ENCODE assay signal across 24 mouse cellular contexts in the genomic region with DNA sequence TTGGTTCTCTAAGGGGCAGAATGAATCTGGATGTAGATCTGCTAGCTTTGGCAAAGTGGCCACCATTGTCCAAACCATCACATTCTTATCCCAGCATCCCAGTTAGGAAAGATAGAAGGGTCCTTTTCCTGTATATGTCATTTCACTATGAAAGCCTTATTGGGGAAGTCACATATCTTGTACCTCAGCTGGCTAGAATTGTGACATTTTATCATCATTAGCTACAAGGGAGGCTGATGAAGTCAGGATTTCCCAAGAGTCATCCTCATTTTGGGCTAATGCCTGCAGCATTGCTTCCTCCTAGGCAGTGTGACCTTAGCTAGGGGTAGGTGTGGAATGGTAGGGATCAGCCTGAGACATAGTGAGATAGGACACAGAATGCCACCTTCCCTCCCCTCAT. TPM values are rescaled to one million over a fixed set of nuclear protein-coding genes. Genes with fewer than 3 reads are reported as not detected.
DNase-seq lines count a peak whose midpoint lies in the region; ATAC-seq and TF ChIP-seq lines count a peak whose summit lies in the region.
"Had no signal": no experiment of that assay in that cellular context is flagged by ENCODE, and none has a peak within 500 bp of the region (broad histone marks: within the 10 kb centered on the region; RNA-seq: fewer than 3 reads in every experiment).

No protein-coding gene starts in this region.

- no peak for TF ChIP-seq CTCF in kidney, adult 2 months (conservative IDR thresholded peaks at IDR 0.05; ENCODE audit: insufficient read depth, insufficient read length, low read depth, low read length)

- no peak overlapping the region for H3K27ac ChIP-seq in kidney, adult 2 months (ENCODE audit: insufficient read depth, low read depth, low read length)
- H3K27ac ChIP-seq: embryonic facial prominence, embryonic 13.5 days; embryonic facial prominence, embryonic 15.5 days; forebrain, embryonic 10.5 days; forebrain, embryonic 12.5 days had no signal

- peaks cover 86% of the 10 kb centered on the region for H3K36me3 ChIP-seq in megakaryocyte, embryonic 14.5 days (replicated peaks; ENCODE audit: low read length)
- no peaks in the 10 kb centered on the region for H3K36me3 ChIP-seq in kidney, adult 2 months (ENCODE audit: control insufficient read depth, insufficient read depth, low read length)

- peaks cover 52% of the 10 kb centered on the region for H3K27me3 ChIP-seq in megakaryocyte, embryonic 14.5 days (replicated peaks)
- H3K27me3 ChIP-seq in kidney, adult 2 months (replicated peaks; ENCODE audit: control insufficient read depth, insufficient read depth, low read length), result no peaks in the 10 kb centered on the region
- H3K27me3 ChIP-seq: embryonic facial prominence, embryonic 13.5 days; embryonic facial prominence, embryonic 15.5 days; forebrain, embryonic 12.5 days; Patski had no signal

- H3K4me1 ChIP-seq in megakaryocyte, embryonic 14.5 days, result peaks cover 43% of the 10 kb centered on the region
- H3K4me1 ChIP-seq in kidney, adult 2 months (ENCODE audit: control insufficient read depth, insufficient read depth, low read length), result no peaks in the 10 kb centered on the region
- H3K4me1 ChIP-seq: embryonic facial prominence, embryonic 13.5 days; embryonic facial prominence, embryonic 15.5 days; forebrain, embryonic 10.5 days; forebrain, embryonic 12.5 days had no signal

- no peaks in the 10 kb centered on the region for H3K9me3 ChIP-seq in megakaryocyte, embryonic 14.5 days
- H3K9me3 ChIP-seq: embryonic facial prominence, embryonic 13.5 days; embryonic facial prominence, embryonic 15.5 days; forebrain, embryonic 10.5 days; forebrain, embryonic 12.5 days had no signal

- peak; percentile 27 for DNase-seq in 416B (ENCODE audit: low read depth)
- DNase-seq in cerebellum, adult 9-11 months, result no peak
- DNase-seq in kidney, adult 2 months, result no peak
- DNase-seq in cerebellum, postnatal 36 days, result no peak
- DNase-seq: adrenal gland, adult 8-10 months; adrenal gland, postnatal 14 days; adrenal gland, postnatal 36 days; cerebellum, adult 11-12 months; cerebellum, adult 2 months; cerebellum, adult 9-10 months; cerebellum, postnatal 14 days; embryo, embryonic 11 days had no signal

- H3K4me3 ChIP-seq in megakaryocyte, embryonic 14.5 days (replicated peaks), result peak overlapping the region; percentile 24
- H3K4me3 ChIP-seq in kidney, adult 2 months (ENCODE audit: insufficient read depth, low read depth, low read length), result no peak overlapping the region
- H3K4me3 ChIP-seq: embryonic facial prominence, embryonic 13.5 days; embryonic facial prominence, embryonic 15.5 days; erythroblast, embryonic 14.5 days; forebrain, embryonic 10.5 days; forebrain, embryonic 12.5 days had no signal

- TF ChIP-seq POLR2A in kidney, adult 2 months (IDR thresholded peaks at IDR 0.05; ENCODE audit: low read depth, low read length), result no peak

- no peak for ATAC-seq in megakaryocyte, adult 5-6 weeks (ENCODE audit: poor library complexity, severe bottlenecking)
- peak; percentile 4; the same call in 1 of the 2 replicates for ATAC-seq in common myeloid progenitor, adult 5-6 weeks (replicated peaks; ENCODE audit: low read depth, poor library complexity, severe bottlenecking)
- peak; percentile 37 for ATAC-seq in megakaryocyte progenitor cell, adult 5-6 weeks (replicated peaks; ENCODE audit: poor library complexity)
- ATAC-seq: forebrain, embryonic 14.5 days; forebrain, embryonic 16.5 days; Patski had no signal

RNA-seq across cellular contexts. Expression of a gene that starts 21.1 kb away (rescaled TPM):
- not detected in 2 replicates for polyA plus RNA-seq in megakaryocyte, embryonic 14.5 days (2012; ENCODE audit: insufficient read depth, low replicate concordance)
- total RNA-seq in megakaryocyte, adult 5-6 weeks (2015), result 0.34 and 0.62 TPM in 2 replicates
- 0.26 and 1.2 TPM in 2 replicates for total RNA-seq in megakaryocyte, adult 5-6 weeks (2017)
- total RNA-seq in common myeloid progenitor, adult 5-6 weeks (2017), result 4.0 and 4.7 TPM in 2 replicates
- total RNA-seq in megakaryocyte progenitor cell, adult 5-6 weeks (2015), result 0.89 and 1.2 TPM in 2 replicates
- 1.5 and 1.8 TPM in 2 replicates for total RNA-seq in megakaryocyte progenitor cell, adult 5-6 weeks (2017)
- polyA plus RNA-seq in kidney, adult 2 months (2012; rRNA removed), result 0.03 and 0.05 TPM in 2 replicates

RNA-seq across cellular contexts. Expression of a gene that starts 24.9 kb away (rescaled TPM):
- polyA plus RNA-seq in megakaryocyte, embryonic 14.5 days (2012; ENCODE audit: insufficient read depth, low replicate concordance), result 1.1 TPM in 1 of 2 replicates, not detected in the other
- 2.1 and 7.9 TPM in 2 replicates for total RNA-seq in megakaryocyte, adult 5-6 weeks (2015)
- total RNA-seq in megakaryocyte, adult 5-6 weeks (2017), result 2.2 and 3.7 TPM in 2 replicates
- 4.8 and 6.9 TPM in 2 replicates for total RNA-seq in common myeloid progenitor, adult 5-6 weeks (2017)
- total RNA-seq in megakaryocyte progenitor cell, adult 5-6 weeks (2015), result 2.4 and 3.2 TPM in 2 replicates
- 3.4 and 4.7 TPM in 2 replicates for total RNA-seq in megakaryocyte progenitor cell, adult 5-6 weeks (2017)
- 3.2 and 4.0 TPM in 2 replicates for polyA plus RNA-seq in kidney, adult 2 months (2012; rRNA removed)

RNA-seq across cellular contexts. Expression of a gene that starts 26.3 kb away (rescaled TPM):
- 17.7 and 19.6 TPM in 2 replicates for polyA plus RNA-seq in megakaryocyte, embryonic 14.5 days (2012; ENCODE audit: insufficient read depth, low replicate concordance)
- 82.6 and 86.7 TPM in 2 replicates for total RNA-seq in megakaryocyte, adult 5-6 weeks (2015)
- total RNA-seq in megakaryocyte, adult 5-6 weeks (2017), result 53.5 and 74.3 TPM in 2 replicates
- 94.5 and 102 TPM in 2 replicates for total RNA-seq in common myeloid progenitor, adult 5-6 weeks (2017)
- total RNA-seq in megakaryocyte progenitor cell, adult 5-6 weeks (2015), result 113 and 128 TPM in 2 replicates
- 76.5 and 96.9 TPM in 2 replicates for total RNA-seq in megakaryocyte progenitor cell, adult 5-6 weeks (2017)
- polyA plus RNA-seq in kidney, adult 2 months (2012; rRNA removed), result 3.4 TPM in 2 replicates
